Mouse (Mus musculus) lung, postnatal 0 days (tissue): ENCODE data around the gene Tcf7l2. TPM values are rescaled to one million over a fixed set of nuclear protein-coding genes. Genes with fewer than 3 reads are reported as not detected.

Experiments
- ATAC-seq: fragments of 200-750 bp; cut with Nextera tagmentation; 2 replicates; pipeline ENCODE4 v1.8.0; 2017; ENCODE audit warnings: moderate library complexity
- DNase-seq: peaks from one replicate; pipeline ENCODE4 v3.0.0-alpha.2; 2016; ENCODE audit warnings: low spot score
- H3K27ac ChIP-seq: fragments of 300-500 bp; sonication (generic); 2 replicates; pipeline ENCODE4 v1.5.1; 2014; ENCODE audit warnings: antibody characterized with exemption, mild to moderate bottlenecking, low read length, mixed read lengths
- H3K27me3 ChIP-seq: fragments of 300-500 bp; sonication (generic); replicated peaks from 2 replicates; pipeline ENCODE4 v1.6.1; 2014; ENCODE audit warnings: low read length, mixed read lengths; ENCODE audit not compliant: insufficient read depth
- H3K36me3 ChIP-seq: fragments of 300-500 bp; sonication (generic); 2 replicates; pipeline ENCODE4 v1.6.1; 2014; ENCODE audit warnings: low read length, mixed read lengths; ENCODE audit not compliant: insufficient read depth
- H3K4me1 ChIP-seq: fragments of 300-500 bp; sonication (generic); 2 replicates; pipeline ENCODE4 v1.6.1; 2014; ENCODE audit warnings: antibody characterized with exemption, low read depth, low read length, mixed read lengths; ENCODE audit not compliant: insufficient read depth
- H3K4me2 ChIP-seq: fragments of 300-500 bp; sonication (generic); replicated peaks from 2 replicates; pipeline ENCODE4 v1.6.1; 2014; ENCODE audit warnings: low read depth, mild to moderate bottlenecking, low read length, moderate library complexity, mixed read lengths
- H3K4me3 ChIP-seq: fragments of 300-500 bp; sonication (generic); 2 replicates; pipeline ENCODE4 v1.5.1; 2014; ENCODE audit warnings: low read depth, low read length
- H3K9ac ChIP-seq: fragments of 300-500 bp; sonication (generic); replicated peaks from 2 replicates; pipeline ENCODE4 v1.6.1; 2014; ENCODE audit warnings: low read depth, mild to moderate bottlenecking
- H3K9me3 ChIP-seq: fragments of 300-500 bp; sonication (generic); 2 replicates; pipeline ENCODE4 v1.6.1; 2016; ENCODE audit warnings: low read length, mixed read lengths
- CTCF ChIP-seq: IDR thresholded peaks from 2 replicates; pipeline ENCODE4 v1.5.1; 2016; ENCODE audit warnings: antibody characterized with exemption, mild to moderate bottlenecking
- EP300 ChIP-seq: IDR thresholded peaks from 2 replicates; pipeline ENCODE4 v1.6.1; 2016; ENCODE audit warnings: antibody characterized with exemption, mild to moderate bottlenecking, control low read depth
- WGBS: fragments of 180-500 bp; shearing (Covaris S2); extraction: QIAGEN DNeasy Blood & Tissue Kit; methylation state at CpG from one replicate; pipeline ENCODE4 v1.1.7; 2014; 5-methylcytosine and 5-hydroxymethylcytosine counted together
- polyA plus RNA-seq: library from polyadenylated mRNA; unstranded; fragments of >200 nt; fragmentation: Nextera tagmentation; extraction: Ambion mirVana; gene quantifications from 2 replicates; pipeline ENCODE4 v1.2.1, GENCODE M21; 2015

Tcf7l2 gene
- polyA plus RNA-seq, 1 experiment from 2014 or later, result 44.4 TPM

GRCm38 (mm10) chr19:55767579-55767978 lies 26.0 kb downstream of the Tcf7l2 start:
- Histone ChIP-seq H3K36me3 (no peaks in the 10 kb centered on the region), H3K4me1 (no peaks in the 10 kb centered on the region), H3K9me3 (no peaks in the 10 kb centered on the region), H3K4me3 (no peak overlapping the region), H3K27ac (no peak overlapping the region), H3K27me3 (no peaks in the 10 kb centered on the region), H3K9ac (no peak overlapping the region), H3K4me2 (no peak overlapping the region)
- 40% methylated on average over 2 of the region's 2 CpGs for WGBS
- ATAC-seq (no peak), DNase-seq (no peak)
- TF ChIP-seq EP300 (no peak), CTCF (no peak)

GRCm38 (mm10) chr19:55768246-55768645 lies 26.6 kb downstream of the Tcf7l2 start:
- no peak overlapping the region for H3K4me2 ChIP-seq
- H3K9me3 ChIP-seq, result no peaks in the 10 kb centered on the region
- no peak overlapping the region for H3K4me3 ChIP-seq
- TF ChIP-seq CTCF (no peak), EP300 (no peak)
- ATAC-seq, result no peak
- no peak overlapping the region for H3K27ac ChIP-seq
- H3K9ac ChIP-seq, result no peak overlapping the region
- 67% methylated on average over 11 of the region's 11 CpGs for WGBS
- no peaks in the 10 kb centered on the region for H3K4me1 ChIP-seq
- no peak for DNase-seq
- no peaks in the 10 kb centered on the region for H3K36me3 ChIP-seq
- no peaks in the 10 kb centered on the region for H3K27me3 ChIP-seq

GRCm38 (mm10) chr19:55768889-55769288 lies 27.3 kb downstream of the Tcf7l2 start:
- Histone ChIP-seq H3K27me3 (no peaks in the 10 kb centered on the region), H3K9me3 (no peaks in the 10 kb centered on the region), H3K36me3 (no peaks in the 10 kb centered on the region), H3K27ac (no peak overlapping the region), H3K9ac (no peak overlapping the region), H3K4me3 (no peak overlapping the region), H3K4me1 (no peaks in the 10 kb centered on the region), H3K4me2 (no peak overlapping the region)
- ATAC-seq, result no peak
- WGBS, result 67% methylated on average over 11 of the region's 11 CpGs
- no peak for DNase-seq
- TF ChIP-seq CTCF (no peak), EP300 (no peak)

GRCm38 (mm10) chr19:55774334-55774733 lies 32.7 kb downstream of the Tcf7l2 start:
- WGBS, result 70% methylated on average over 4 of the region's 4 CpGs
- H3K36me3 ChIP-seq, result no peaks in the 10 kb centered on the region
- H3K9me3 ChIP-seq, result no peaks in the 10 kb centered on the region
- H3K27ac ChIP-seq, result no peak overlapping the region
- H3K4me2 ChIP-seq, result no peak overlapping the region
- no peak for TF ChIP-seq CTCF
- TF ChIP-seq EP300, result no peak
- H3K4me3 ChIP-seq, result no peak overlapping the region
- H3K4me1 ChIP-seq, result no peaks in the 10 kb centered on the region
- H3K9ac ChIP-seq, result no peak overlapping the region
- DNase-seq (no peak), ATAC-seq (no peak)
- H3K27me3 ChIP-seq, result no peaks in the 10 kb centered on the region

- Histone ChIP-seq H3K9ac (no peak overlapping the region), H3K4me2 (no peak overlapping the region), H3K36me3 (no peaks in the 10 kb centered on the region), H3K27me3 (no peaks in the 10 kb centered on the region), H3K9me3 (no peaks in the 10 kb centered on the region), H3K4me3 (no peak overlapping the region), H3K4me1 (no peaks in the 10 kb centered on the region), H3K27ac (no peak overlapping the region)
- TF ChIP-seq CTCF (no peak), EP300 (no peak)
- ATAC-seq (no peak), DNase-seq (no peak)
- WGBS, result 70% methylated on average over 7 of the region's 7 CpGs
Observed at GRCm38 (mm10) chr19:55774824-55775223, 33.2 kb downstream of the Tcf7l2 start.

- WGBS, result 72% methylated on average over 10 of the region's 10 CpGs
- TF ChIP-seq EP300, result no peak
- TF ChIP-seq CTCF, result no peak
Observed at GRCm38 (mm10) chr19:55779871-55780270, 38.3 kb downstream of the Tcf7l2 start.

GRCm38 (mm10) chr19:55781087-55781486 lies 39.5 kb downstream of the Tcf7l2 start:
- ATAC-seq, result no peak
- Histone ChIP-seq H3K27ac (no peak overlapping the region), H3K36me3 (no peaks in the 10 kb centered on the region), H3K4me1 (no peaks in the 10 kb centered on the region), H3K4me2 (no peak overlapping the region), H3K9me3 (no peaks in the 10 kb centered on the region), H3K27me3 (no peaks in the 10 kb centered on the region), H3K9ac (no peak overlapping the region), H3K4me3 (no peak overlapping the region)
- TF ChIP-seq EP300 (no peak), CTCF (no peak)
- 68% methylated on average over 10 of the region's 10 CpGs for WGBS
- no peak for DNase-seq

More at GRCm38 (mm10) chr19:55779871-55780270, 38.3 kb downstream of the Tcf7l2 start:
- Histone ChIP-seq H3K27me3 (no peaks in the 10 kb centered on the region), H3K9ac (no peak overlapping the region), H3K4me2 (no peak overlapping the region), H3K9me3 (no peaks in the 10 kb centered on the region), H3K27ac (no peak overlapping the region), H3K4me1 (no peaks in the 10 kb centered on the region), H3K4me3 (no peak overlapping the region), H3K36me3 (no peaks in the 10 kb centered on the region)
- ATAC-seq (no peak), DNase-seq (no peak)
